Mouse (Mus musculus) adrenal gland, postnatal 10 days (tissue): ENCODE data around the gene Was. TPM values are rescaled to one million over a fixed set of nuclear protein-coding genes. Genes with fewer than 3 reads are reported as not detected.
A peak's percentile ranks its signal among the peaks of the same experiment; 100 is the strongest.
"Not testable (repeated sequence)": the region's sequence is repeated elsewhere in the genome, so short reads cannot be mapped to it uniquely, and the experiment has no call there.

Experiments used
- DNase-seq: peaks from one replicate; pipeline ENCODE4 v3.0.0; 2021; ENCODE audit warnings: mixed read lengths
- long read RNA-seq, 2 experiments: library from polyadenylated mRNA; stranded (forward); transcript quantifications; one replicate each; pipeline ENCODE4 v2.0.0; 2021
- total RNA-seq, 2 experiments: library from RNA; stranded (reverse); gene quantifications; 2 replicates each; pipeline ENCODE4 v1.2.3; 2021

The Was gene
- 1 to 10 TPM; 3.8 to 4.5 TPM for total RNA-seq
- long read RNA-seq, experiment 1, partial matches to known transcripts, result 0 of 1 reads
- long read RNA-seq, experiment 1, other reads (novel, unspliced or antisense), result 0 of 1 reads
- long read RNA-seq, experiment 2, partial matches to known transcripts, result 0 of 1 reads
- long read RNA-seq, experiment 2, other reads (novel, unspliced or antisense), result 0 of 1 reads

DNA sequence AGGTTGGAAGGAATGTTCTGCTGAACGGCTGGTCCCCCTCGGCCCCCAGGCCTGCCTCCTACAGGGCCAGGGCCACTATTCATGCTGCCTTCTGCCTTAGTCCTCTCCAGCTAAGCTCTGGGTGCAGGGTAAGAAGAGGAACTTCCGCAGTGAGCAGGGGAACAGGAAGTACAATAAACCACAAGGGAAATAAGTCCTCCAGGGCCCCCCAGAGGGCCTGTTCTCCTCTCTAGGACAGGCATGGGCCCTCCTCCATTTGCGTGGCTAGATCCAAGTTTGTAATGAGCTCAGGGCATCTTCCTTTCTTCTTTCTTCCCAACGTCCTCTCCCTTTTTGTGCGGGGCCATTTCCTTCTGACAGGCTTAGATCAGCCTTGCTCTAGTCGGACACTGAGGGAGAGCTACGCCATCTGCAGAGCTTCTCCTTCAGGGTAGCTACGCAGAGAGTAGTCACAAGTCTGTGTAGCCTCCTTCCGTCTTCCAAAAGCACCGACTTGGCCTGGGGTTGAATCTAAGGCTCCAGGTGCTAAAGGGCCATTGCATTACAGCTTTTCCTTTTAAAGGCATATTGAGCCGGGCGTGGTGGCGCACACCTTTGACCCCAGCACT lies at the start of gene Was:
Gene Was, minus strand, starts transcription at position 153 of the 608 bp plus-strand sequence.
- no peak for DNase-seq

DNA sequence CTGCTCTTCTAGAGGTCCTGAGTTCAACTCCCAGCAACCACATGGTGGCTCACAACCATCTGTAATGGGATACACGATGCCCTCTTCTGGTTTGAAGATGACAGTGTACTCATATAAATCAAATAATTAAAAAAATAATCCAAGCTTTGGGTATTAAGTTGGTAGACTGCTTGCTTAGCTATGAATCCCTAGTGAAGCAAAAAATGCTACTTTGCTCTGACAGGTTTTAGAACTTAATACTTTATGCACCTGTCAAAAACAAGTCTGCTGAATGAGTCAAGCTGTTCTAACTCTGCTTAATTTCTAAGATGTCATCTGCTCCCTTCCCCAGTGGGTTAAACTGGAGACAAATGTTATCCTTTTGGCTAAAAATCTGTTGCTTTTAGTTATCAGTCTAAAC lies 49.2 kb upstream of the Was start:
- no peak for DNase-seq

DNA sequence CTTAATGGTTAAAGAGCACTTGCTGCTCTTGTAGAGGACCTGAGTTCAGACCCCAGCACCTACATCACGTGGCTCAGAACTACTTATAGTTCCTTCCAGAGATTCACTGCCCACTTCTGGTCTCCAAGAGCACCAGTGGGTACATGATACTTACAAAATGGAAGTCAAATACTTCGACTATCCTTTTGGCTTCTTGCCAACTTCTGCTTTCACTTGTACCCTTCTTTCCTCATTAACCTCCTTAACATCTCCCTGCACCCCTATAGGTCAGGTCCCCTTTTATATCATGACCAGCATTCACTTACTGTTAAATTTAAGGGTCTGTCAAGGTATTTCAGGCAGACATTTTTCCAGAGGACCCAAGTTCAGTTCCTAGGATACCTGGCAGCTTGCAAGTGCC lies 45.6 kb upstream of the Was start:
- no peak for DNase-seq

GRCm38 (mm10) chrX:8132017-8132976 lies 42.0 kb upstream of the Was start, which contains the start of gene Wdr13:
Wdr13 (minus strand) TSS chrX:8132892.
- DNase-seq, result peak; percentile 91

GRCm38 (mm10) chrX:8131393-8131792 lies 41.1 kb upstream of the Was start:
- no peak for DNase-seq

- DNase-seq, result no peak
Measured at GRCm38 (mm10) chrX:8125235-8125634, 34.9 kb upstream of the Was start.

DNA sequence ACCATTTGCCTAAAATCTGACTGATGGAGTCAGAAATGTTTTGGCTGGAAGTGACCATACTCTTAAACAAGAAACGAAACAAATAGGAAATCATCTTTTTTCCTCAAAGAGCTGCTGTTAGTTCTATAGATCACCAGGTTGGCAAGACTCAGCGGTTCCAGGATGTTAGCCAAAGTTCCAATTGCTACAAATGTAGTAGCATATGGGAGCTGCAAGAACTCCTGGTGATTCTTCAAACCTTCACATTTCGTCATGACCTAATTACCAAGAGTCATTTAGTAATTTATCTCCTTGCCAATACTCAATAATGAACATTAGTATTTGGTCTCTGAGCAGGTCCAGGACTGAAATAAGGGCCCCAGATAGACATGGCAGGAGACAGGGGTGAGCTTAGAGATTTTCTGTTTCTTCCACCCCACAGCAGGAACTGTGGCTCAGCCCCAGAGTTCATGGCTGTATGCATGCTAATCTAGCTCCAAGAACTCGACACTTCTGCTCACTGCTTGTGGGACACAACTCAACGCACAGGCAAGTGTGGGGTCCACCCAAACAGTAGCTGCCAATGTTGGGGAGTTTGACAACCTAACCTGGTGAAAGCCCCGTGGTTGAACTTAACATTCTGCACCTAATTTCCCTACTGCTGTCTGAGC lies 33.6 kb upstream of the Was start:
- DNase-seq, result no peak

- DNase-seq, result no peak
Measured at GRCm38 (mm10) chrX:8117264-8117663, 27.0 kb upstream of the Was start.

DNA sequence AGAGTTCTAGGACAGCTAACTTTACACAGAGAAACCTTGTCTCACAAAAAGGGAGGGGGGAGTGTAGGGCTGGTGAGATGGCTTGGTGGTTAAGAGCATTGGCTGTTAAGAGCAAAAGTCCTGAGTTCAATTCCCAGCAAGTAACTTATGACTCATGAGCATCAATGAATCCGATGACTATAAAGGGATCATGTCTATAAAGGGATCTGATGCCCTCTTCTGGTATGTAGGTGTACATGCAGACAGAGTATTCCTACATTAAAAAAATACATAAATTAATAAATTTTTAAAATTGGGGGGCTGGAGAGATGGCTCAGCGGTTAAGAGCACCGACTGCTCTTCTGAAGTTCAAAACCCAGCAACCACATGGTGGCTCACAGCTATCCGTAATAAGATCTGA lies 25.0 kb upstream of the Was start:
- no peak for DNase-seq

DNA sequence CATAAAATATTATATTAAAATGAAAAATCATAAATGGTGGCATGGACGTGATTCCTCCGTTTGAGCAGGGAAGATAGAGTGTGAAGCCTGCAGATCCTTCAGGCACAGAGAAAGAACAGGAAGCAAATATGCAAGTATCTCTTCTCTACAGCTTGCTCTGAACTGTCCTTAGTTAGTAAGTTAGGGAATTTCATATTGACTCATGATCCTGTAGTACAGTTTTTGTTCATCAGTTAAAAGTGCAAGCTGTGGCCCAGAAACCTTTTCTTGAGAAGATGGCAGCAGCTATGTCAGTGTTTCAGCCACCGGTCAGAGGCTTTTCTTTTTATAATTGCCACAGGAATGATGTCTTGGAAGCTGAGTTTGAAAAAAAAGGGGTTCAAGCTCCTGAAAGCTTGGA lies 14.7 kb upstream of the Was start:
- no peak for DNase-seq

DNA sequence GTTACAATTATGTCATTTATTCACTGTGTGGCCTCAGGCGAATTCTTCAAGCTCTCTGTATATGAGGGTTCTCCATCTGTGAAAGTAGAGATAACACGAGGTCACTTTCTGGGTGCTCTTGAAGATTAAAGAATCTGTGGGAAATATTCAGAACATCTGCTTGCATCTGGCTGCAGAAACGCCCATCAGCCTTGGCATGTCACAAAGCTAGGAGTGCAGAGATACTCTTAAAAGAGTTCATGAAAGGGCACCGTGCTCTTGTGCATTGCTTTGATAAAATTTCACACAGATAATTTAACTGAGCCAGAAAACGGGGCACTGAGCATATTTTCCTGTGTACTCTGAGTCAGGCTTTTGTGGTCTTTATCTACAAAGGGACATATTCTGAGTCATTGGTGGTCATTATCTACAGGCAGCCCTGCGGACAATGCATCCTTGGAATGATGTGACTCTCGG lies 11.9 kb upstream of the Was start:
- no peak for DNase-seq

DNA sequence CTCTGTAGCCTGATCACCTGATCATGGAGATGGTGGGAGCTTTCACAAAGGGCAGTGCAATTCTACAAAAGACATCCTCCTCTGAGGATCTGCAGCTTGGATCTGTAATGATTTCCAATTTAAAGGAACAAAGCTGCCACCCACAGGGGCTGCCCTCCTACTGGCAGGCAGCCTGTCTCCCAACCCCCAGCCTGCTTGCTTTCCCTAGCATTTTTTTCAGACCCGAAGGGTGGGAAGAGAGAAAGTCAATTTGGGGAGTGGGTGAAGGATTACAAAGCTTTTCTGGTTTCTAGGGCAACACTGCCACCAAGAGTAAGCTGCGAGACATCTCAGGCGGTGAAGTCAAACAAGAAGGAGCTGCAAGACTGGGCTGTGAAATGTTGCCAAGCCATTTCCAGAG lies 10.7 kb upstream of the Was start:
- DNase-seq, result peak; percentile 3

- no peak for DNase-seq
Measured at GRCm38 (mm10) chrX:8099435-8099834, 9.1 kb upstream of the Was start.

- DNase-seq, result peak; percentile 94
Measured at GRCm38 (mm10) chrX:8096787-8097242, 6.5 kb upstream of the Was start.

- DNase-seq, result peak; percentile 82
Measured at GRCm38 (mm10) chrX:8096068-8096786, 5.9 kb upstream of the Was start.

DNA sequence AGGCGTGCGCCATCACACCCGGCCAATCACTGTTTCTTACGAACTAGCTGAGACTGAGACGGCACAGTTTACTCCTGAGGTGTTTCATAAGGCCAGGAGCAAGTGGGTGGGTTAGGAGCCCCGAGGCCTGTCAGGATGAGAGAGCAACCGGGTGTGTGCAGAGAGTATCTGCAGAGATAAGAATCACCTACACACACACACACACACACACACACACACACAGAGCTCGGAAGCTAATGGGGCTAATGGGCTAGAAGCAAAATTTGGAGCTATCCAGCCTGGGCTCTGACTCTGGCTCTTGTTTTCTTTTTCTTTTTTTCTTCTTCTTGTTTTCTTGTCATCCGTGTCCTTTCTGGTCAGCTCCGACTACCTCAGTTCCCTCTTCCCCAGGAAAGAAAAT lies 5.2 kb upstream of the Was start:
- DNase-seq, result no peak

DNA sequence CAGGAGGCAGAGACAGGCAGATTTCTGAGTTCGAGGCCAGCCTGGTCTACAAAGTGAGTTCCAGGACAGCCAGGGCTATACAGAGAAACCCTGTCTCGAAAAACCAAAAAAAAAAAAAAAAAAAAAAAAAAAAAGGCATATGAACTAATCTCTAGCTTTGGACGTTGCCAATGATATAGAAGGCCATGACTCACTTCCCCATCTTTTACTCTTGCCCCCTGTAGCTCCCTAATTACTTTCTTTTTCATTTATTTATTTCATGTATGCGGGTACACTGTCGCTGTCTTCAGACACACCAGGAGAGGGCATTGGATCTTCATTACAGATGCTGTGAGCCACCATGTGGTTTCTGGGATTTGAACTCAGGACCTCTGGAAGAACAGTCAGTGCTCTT lies 653 bp upstream of the Was start:
- not testable (repeated sequence) for DNase-seq

DNA sequence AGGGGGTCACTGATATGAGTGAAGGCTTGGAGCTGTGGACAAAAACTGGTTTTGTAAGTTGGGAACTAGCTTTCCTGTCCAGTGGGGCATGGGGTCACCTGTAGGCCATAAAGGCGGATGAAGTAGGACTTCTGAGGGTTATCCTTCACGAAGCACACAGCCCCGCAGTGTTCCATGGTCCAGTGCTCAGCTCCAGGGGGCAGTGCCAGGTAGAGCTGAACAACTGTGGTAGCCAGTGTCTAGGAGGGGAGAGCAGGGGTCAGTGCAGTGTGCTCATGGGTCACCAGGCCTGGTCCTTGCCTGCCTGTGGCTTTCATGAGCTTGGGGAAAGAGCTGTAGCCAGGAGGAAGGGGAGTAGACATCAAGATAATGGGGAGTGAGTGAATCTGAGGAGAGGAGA lies 552 bp downstream of the Was start:
- DNase-seq, result no peak

DNA sequence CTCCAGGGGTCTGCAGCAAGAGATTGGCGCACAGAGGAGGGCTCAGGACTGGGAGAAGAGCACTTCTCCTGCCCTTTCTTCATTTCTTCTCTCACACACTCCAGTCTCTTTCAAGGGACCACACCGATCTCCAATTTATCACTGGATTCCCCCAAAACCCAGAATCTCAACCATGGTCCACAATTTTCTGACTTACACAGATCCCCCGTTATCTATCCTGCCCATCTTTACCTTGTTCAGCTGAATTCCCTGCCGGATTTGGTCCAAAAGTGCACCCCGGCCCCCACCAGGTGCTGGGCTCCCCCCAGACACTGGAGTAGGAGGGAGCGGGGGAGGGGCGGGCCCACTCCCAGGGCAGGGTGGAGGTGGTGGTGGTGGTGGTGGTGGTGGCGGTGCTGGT lies 4.7 kb downstream of the Was start:
- no peak for DNase-seq

DNA sequence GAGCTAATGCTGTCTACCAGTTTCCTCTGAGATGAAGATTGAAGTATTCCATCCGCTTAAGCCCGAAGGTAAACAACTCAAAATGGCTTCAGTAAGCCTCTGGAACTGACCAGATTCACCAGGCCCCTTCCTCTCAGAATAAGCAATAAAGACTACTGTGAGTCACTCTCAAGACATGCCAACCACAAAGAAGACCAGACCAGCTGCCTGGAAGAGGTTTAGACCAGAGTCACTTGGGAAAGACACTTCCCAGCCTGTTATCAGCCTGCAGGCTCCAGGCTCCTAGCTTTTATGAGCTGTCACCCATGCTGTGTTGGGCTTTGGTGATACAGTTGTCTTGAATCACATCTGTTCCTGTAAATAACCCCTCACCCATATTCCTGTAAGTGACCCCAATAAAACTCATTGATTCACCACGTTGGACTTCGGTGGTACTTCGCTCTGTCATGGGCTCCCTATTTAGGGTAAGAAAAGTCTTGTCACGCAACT lies 5.5 kb downstream of the Was start:
- DNase-seq, result no peak

DNA sequence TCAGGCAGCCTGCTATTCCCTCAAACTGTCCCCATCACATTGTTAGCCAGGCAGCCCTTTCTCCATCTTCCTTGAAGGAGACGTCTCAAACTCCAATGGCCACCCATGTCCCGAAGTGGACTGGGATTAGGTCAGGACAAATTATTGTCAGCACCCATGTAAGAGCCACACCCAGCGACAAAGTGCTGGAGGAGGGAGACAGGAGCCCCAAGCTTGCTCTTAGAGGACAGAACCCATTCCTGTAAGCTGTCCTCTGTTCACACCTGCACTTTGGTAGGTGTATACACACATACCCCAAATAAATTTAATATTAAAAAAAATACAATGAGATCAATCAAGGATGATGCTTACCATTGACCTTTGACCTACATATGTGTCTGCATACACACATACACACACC lies 15.2 kb downstream of the Was start:
- DNase-seq, result no peak
